Mouse (Mus musculus) hindbrain, embryonic 16.5 days (tissue): ENCODE measurements at regions not wholly inside any gene's neighbourhood (a gene's known extent, or its start where the extent isn't known, plus 50 kb on each side); places are given as distances from the start of the nearest gene placed in this dataset.

Source experiments
- ATAC-seq: fragments of 200-750 bp; cut with Nextera tagmentation; 2 replicates; pipeline ENCODE4 v1.8.0; 2017; ENCODE audit warnings: moderate TSS enrichment, moderate library complexity
- H3K27ac ChIP-seq: fragments of 300-500 bp; sonication (generic); 2 replicates; pipeline ENCODE4 v1.5.1; 2014; ENCODE audit warnings: low read depth, mild to moderate bottlenecking, control low read depth, low read length, moderate library complexity
- H3K27me3 ChIP-seq: fragments of 300-500 bp; sonication (generic); replicated peaks from 2 replicates; pipeline ENCODE4 v1.6.1; 2014; ENCODE audit warnings: low read length; ENCODE audit not compliant: control insufficient read depth, insufficient read depth
- H3K36me3 ChIP-seq: fragments of 300-500 bp; sonication (generic); 2 replicates; pipeline ENCODE4 v1.6.1; 2014; ENCODE audit warnings: mild to moderate bottlenecking, low read length, moderate library complexity, mixed read lengths; ENCODE audit not compliant: control insufficient read depth, insufficient read depth
- H3K4me1 ChIP-seq: fragments of 300-500 bp; sonication (generic); 2 replicates; pipeline ENCODE4 v1.6.1; 2014; ENCODE audit warnings: low read depth, low read length; ENCODE audit not compliant: control insufficient read depth, insufficient read depth
- H3K4me2 ChIP-seq: fragments of 300-500 bp; sonication (generic); 2 replicates; pipeline ENCODE4 v1.6.1; 2014; ENCODE audit warnings: mild to moderate bottlenecking, low read length, control low read depth, moderate library complexity
- H3K4me3 ChIP-seq: fragments of 300-500 bp; sonication (generic); 2 replicates; pipeline ENCODE4 v1.5.1; 2014; ENCODE audit warnings: mild to moderate bottlenecking, low read length, control low read depth, moderate library complexity
- H3K9ac ChIP-seq: fragments of 300-500 bp; sonication (generic); 2 replicates; pipeline ENCODE4 v1.6.1; 2014; ENCODE audit warnings: low read depth, mild to moderate bottlenecking, control low read depth, low read length, moderate library complexity
- H3K9me3 ChIP-seq: fragments of 300-500 bp; sonication (generic); 2 replicates; pipeline ENCODE4 v1.6.1; 2014; ENCODE audit warnings: mild to moderate bottlenecking, low read length, moderate library complexity; ENCODE audit not compliant: control insufficient read depth
- WGBS: fragments of 180-500 bp; shearing (Covaris S2); extraction: QIAGEN DNeasy Blood & Tissue Kit; methylation state at CpG from one replicate; pipeline ENCODE4 v1.1.7; 2014; 5-methylcytosine and 5-hydroxymethylcytosine counted together

- Histone ChIP-seq H3K27me3 (no peaks in the 10 kb centered on the region), H3K4me3 (no peak overlapping the region), H3K9ac (no peak overlapping the region), H3K36me3 (no peaks in the 10 kb centered on the region), H3K4me2 (no peak overlapping the region), H3K27ac (no peak overlapping the region), H3K4me1 (no peaks in the 10 kb centered on the region), H3K9me3 (no peaks in the 10 kb centered on the region)
- WGBS: 75% methylated on average over 6 of the region's 6 CpGs
- no peak for ATAC-seq
Observed at GRCm38 (mm10) chr9:53045788-53046187, 202.1 kb downstream of the Ddx10 start.

- 89% methylated on average over 4 of the region's 4 CpGs for WGBS
- H3K9ac ChIP-seq: no peak overlapping the region
- no peaks in the 10 kb centered on the region for H3K4me1 ChIP-seq
- ATAC-seq: no peak
- no peaks in the 10 kb centered on the region for H3K27me3 ChIP-seq
- no peaks in the 10 kb centered on the region for H3K9me3 ChIP-seq
- no peak overlapping the region for H3K4me2 ChIP-seq
- no peak overlapping the region for H3K27ac ChIP-seq
- no peak overlapping the region for H3K4me3 ChIP-seq
- H3K36me3 ChIP-seq: no peaks in the 10 kb centered on the region
Observed at GRCm38 (mm10) chr9:53033797-53034196, 214.1 kb downstream of the Ddx10 start.

GRCm38 (mm10) chr9:53022096-53022495 lies 225.8 kb downstream of the Ddx10 start:
- H3K27ac ChIP-seq: no peak overlapping the region
- no peaks in the 10 kb centered on the region for H3K36me3 ChIP-seq
- no peaks in the 10 kb centered on the region for H3K9me3 ChIP-seq
- H3K4me3 ChIP-seq: no peak overlapping the region
- no peak overlapping the region for H3K4me2 ChIP-seq
- WGBS: 75% methylated on average over 4 of the region's 4 CpGs
- no peak for ATAC-seq
- H3K4me1 ChIP-seq: no peaks in the 10 kb centered on the region
- no peaks in the 10 kb centered on the region for H3K27me3 ChIP-seq
- H3K9ac ChIP-seq: no peak overlapping the region

- no peaks in the 10 kb centered on the region for H3K4me1 ChIP-seq
- no peak overlapping the region for H3K9ac ChIP-seq
- H3K27me3 ChIP-seq: no peaks in the 10 kb centered on the region
- ATAC-seq: no peak
- WGBS: 94% methylated on average over 9 of the region's 9 CpGs
- H3K4me2 ChIP-seq: no peak overlapping the region
- no peak overlapping the region for H3K27ac ChIP-seq
- no peaks in the 10 kb centered on the region for H3K36me3 ChIP-seq
- H3K9me3 ChIP-seq: no peaks in the 10 kb centered on the region; the same call in 1 of the 2 replicates
- H3K4me3 ChIP-seq: no peak overlapping the region
Observed at GRCm38 (mm10) chr9:53010741-53011140, 237.1 kb downstream of the Ddx10 start.

- Histone ChIP-seq H3K36me3 (no peaks in the 10 kb centered on the region), H3K27ac (no peak overlapping the region), H3K9me3 (no peaks in the 10 kb centered on the region; the same call in 1 of the 2 replicates), H3K4me3 (no peak overlapping the region), H3K9ac (no peak overlapping the region), H3K4me2 (no peak overlapping the region), H3K4me1 (peaks cover 3% of the 10 kb centered on the region; the same call in 1 of the 2 replicates), H3K27me3 (no peaks in the 10 kb centered on the region)
- ATAC-seq: no peak
- WGBS: 93% methylated on average over 10 of the region's 10 CpGs
Observed at GRCm38 (mm10) chr9:53007395-53007794, 240.5 kb downstream of the Ddx10 start.

GRCm38 (mm10) chr9:53006085-53006484 lies 241.8 kb downstream of the Ddx10 start:
- 76% methylated on average over 1 of the region's 1 CpGs for WGBS
- no peak for ATAC-seq

GRCm38 (mm10) chr9:53004253-53004978 lies 243.4 kb downstream of the Ddx10 start:
- no peak for ATAC-seq
- H3K4me2 ChIP-seq: no peak overlapping the region
- no peak overlapping the region for H3K9ac ChIP-seq
- 30% methylated on average over 3 of the region's 3 CpGs for WGBS
- peaks cover 3% of the 10 kb centered on the region; the same call in 1 of the 2 replicates for H3K4me1 ChIP-seq
- H3K27me3 ChIP-seq: no peaks in the 10 kb centered on the region
- H3K9me3 ChIP-seq: no peaks in the 10 kb centered on the region
- no peaks in the 10 kb centered on the region for H3K36me3 ChIP-seq
- H3K4me3 ChIP-seq: no peak overlapping the region
- no peak overlapping the region for H3K27ac ChIP-seq

More at GRCm38 (mm10) chr9:53006085-53006484, 241.8 kb downstream of the Ddx10 start:
- Histone ChIP-seq H3K9me3 (no peaks in the 10 kb centered on the region; the same call in 1 of the 2 replicates), H3K9ac (no peak overlapping the region), H3K36me3 (no peaks in the 10 kb centered on the region), H3K27me3 (no peaks in the 10 kb centered on the region), H3K27ac (no peak overlapping the region), H3K4me3 (no peak overlapping the region), H3K4me2 (no peak overlapping the region), H3K4me1 (peaks cover 3% of the 10 kb centered on the region; the same call in 1 of the 2 replicates)

- H3K9me3 ChIP-seq: no peaks in the 10 kb centered on the region
- 89% methylated on average over 1 of the region's 1 CpGs for WGBS
- H3K36me3 ChIP-seq: no peaks in the 10 kb centered on the region
- no peak overlapping the region for H3K4me2 ChIP-seq
- no peaks in the 10 kb centered on the region for H3K27me3 ChIP-seq
- H3K27ac ChIP-seq: no peak overlapping the region
- no peak overlapping the region for H3K4me3 ChIP-seq
- no peaks in the 10 kb centered on the region for H3K4me1 ChIP-seq
- no peak overlapping the region for H3K9ac ChIP-seq
- ATAC-seq: no peak
Observed at GRCm38 (mm10) chr9:52976041-52976440, 271.8 kb downstream of the Ddx10 start.

GRCm38 (mm10) chr9:52965631-52966030 lies 282.2 kb downstream of the Ddx10 start:
- Histone ChIP-seq H3K9me3 (no peaks in the 10 kb centered on the region), H3K36me3 (no peaks in the 10 kb centered on the region), H3K27me3 (no peaks in the 10 kb centered on the region), H3K27ac (no peak overlapping the region), H3K4me3 (no peak overlapping the region), H3K9ac (no peak overlapping the region), H3K4me1 (no peaks in the 10 kb centered on the region), H3K4me2 (no peak overlapping the region)
- no peak for ATAC-seq
- 86% methylated on average over 4 of the region's 4 CpGs for WGBS
